Mouse (Mus musculus) kidney, embryonic 16.5 days (tissue): ENCODE measurements around the gene Map3k3. TPM values are rescaled to one million over a fixed set of nuclear protein-coding genes. Genes with fewer than 3 reads are reported as not detected.

Experiments used
- ATAC-seq: fragments of 200-750 bp; cut with Nextera tagmentation; 2 replicates; pipeline ENCODE4 v1.8.0; 2017; ENCODE audit warnings: moderate TSS enrichment; ENCODE audit not compliant: low FRiP score, low TSS enrichment
- H3K27ac ChIP-seq: fragments of 300-500 bp; sonication (generic); 2 replicates; pipeline ENCODE4 v1.5.1; 2014; ENCODE audit warnings: low read length
- H3K27me3 ChIP-seq: fragments of 300-500 bp; sonication (generic); 2 replicates; pipeline ENCODE4 v1.6.1; 2014; ENCODE audit warnings: low read length, control low read depth, mixed read lengths; ENCODE audit not compliant: insufficient read depth
- H3K36me3 ChIP-seq: fragments of 300-500 bp; sonication (generic); 2 replicates; pipeline ENCODE4 v1.6.1; 2014; ENCODE audit warnings: low read length, control low read depth, mixed read lengths; ENCODE audit not compliant: insufficient read depth
- H3K4me1 ChIP-seq: fragments of 300-500 bp; sonication (generic); 2 replicates; pipeline ENCODE4 v1.6.1; 2014; ENCODE audit warnings: low read length, control low read depth, mixed read lengths; ENCODE audit not compliant: insufficient read depth
- H3K4me2 ChIP-seq: fragments of 300-500 bp; sonication (generic); replicated peaks from 2 replicates; pipeline ENCODE4 v1.6.1; 2014; ENCODE audit warnings: low read depth, low read length
- H3K4me3 ChIP-seq: fragments of 300-500 bp; sonication (generic); 2 replicates; pipeline ENCODE4 v1.5.1; 2014; ENCODE audit warnings: mild to moderate bottlenecking, low read length
- H3K9ac ChIP-seq: fragments of 300-500 bp; sonication (generic); replicated peaks from 2 replicates; pipeline ENCODE4 v1.6.1; 2014; ENCODE audit warnings: low read length
- H3K9me3 ChIP-seq: fragments of 300-500 bp; sonication (generic); 2 replicates; pipeline ENCODE4 v1.6.1; 2016; ENCODE audit warnings: low read length, control low read depth
- WGBS: fragments of 180-500 bp; shearing (Covaris S2); extraction: QIAGEN DNeasy Blood & Tissue Kit; methylation state at CpG from one replicate; pipeline ENCODE4 v1.1.7; 2014; 5-methylcytosine and 5-hydroxymethylcytosine counted together
- polyA plus RNA-seq: library from polyadenylated mRNA; unstranded; fragments of >200 nt; fragmentation: Nextera tagmentation; extraction: Ambion mirVana; gene quantifications from 2 replicates; pipeline ENCODE4 v1.2.1, GENCODE M21; 2015

The Map3k3 gene
- 12.7 and 22.6 TPM in 2 replicates for polyA plus RNA-seq

DNA sequence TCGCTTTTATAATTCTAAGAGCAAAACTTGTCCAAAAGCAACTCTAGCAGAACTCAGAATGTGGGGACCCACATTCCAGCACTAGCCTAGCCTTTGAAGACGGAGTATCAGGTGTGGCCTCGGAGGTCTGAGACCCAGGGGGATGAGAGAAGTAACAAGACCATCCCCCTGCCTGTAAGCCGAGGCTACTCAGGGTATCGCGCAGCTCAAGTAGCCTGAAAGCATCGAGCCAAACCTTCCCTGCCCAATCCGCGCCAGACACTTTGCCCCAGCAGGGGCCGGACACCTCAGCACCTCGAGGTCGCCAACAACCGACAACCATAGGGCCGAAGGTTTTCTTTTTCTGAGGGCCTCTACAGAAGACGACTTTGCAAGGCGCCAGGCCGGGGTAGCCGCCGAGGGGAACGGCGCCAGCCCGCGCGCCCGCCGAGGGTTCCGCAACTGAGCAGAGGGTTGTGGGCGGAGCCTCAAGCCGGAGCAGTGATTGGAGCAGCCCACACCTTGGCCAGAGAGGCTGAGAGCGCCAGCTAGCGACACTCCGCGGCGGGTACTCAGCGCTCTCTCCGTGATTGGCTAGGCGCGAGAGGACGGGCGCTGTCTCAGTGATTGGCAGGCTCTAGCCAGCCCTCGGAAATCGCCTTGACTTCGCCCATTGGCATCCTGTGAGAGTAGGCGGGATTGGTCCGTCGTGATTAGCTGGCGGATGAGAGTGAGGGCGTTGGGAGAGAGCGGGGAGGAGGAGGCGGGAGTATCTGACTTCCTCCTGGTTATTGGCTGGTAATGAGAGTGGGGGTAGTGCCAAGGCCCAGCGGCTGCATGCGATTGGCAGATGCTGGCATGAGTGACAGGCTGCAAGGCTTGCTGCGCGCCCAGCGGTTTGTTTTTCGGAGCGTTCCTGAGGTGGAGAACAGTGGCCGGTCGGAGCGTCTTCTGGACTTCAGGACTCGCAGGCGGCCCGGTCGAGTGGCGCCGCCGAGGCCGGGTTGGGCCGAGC, at the start of gene Map3k3:
TSS of gene Map3k3 (plus strand) at position 906 of the 994 bp plus-strand sequence.
- peak within 1 kb of the TSS; percentile 99 for H3K27ac ChIP-seq
- H3K36me3 ChIP-seq = no peaks in the 10 kb centered on the region
- ATAC-seq = peak; percentile 98
- H3K4me1 ChIP-seq = peaks cover 16% of the 10 kb centered on the region
- H3K9me3 ChIP-seq = no peaks in the 10 kb centered on the region
- peak within 1 kb of the TSS; percentile 75 for H3K4me2 ChIP-seq
- peak within 1 kb of the TSS; percentile 96 for H3K4me3 ChIP-seq
- WGBS = under 1% methylated on average over 69 of the region's 69 CpGs
- peak within 1 kb of the TSS; percentile 94 for H3K9ac ChIP-seq
- H3K27me3 ChIP-seq = no peaks in the 10 kb centered on the region

- Histone ChIP-seq H3K36me3 (no peaks in the 10 kb centered on the region), H3K4me2 (no peak overlapping the region), H3K9me3 (no peaks in the 10 kb centered on the region), H3K27me3 (no peaks in the 10 kb centered on the region), H3K27ac (no peak overlapping the region), H3K4me1 (peaks cover 16% of the 10 kb centered on the region), H3K4me3 (no peak overlapping the region), H3K9ac (no peak overlapping the region)
- WGBS = 87% methylated on average over 9 of the region's 9 CpGs
- no peak for ATAC-seq
These were observed 49.4 kb upstream of the Map3k3 start for GRCm38 (mm10) chr11:106034986-106035385.

- no peaks in the 10 kb centered on the region for H3K27me3 ChIP-seq
- H3K27ac ChIP-seq = peak within 1 kb of the TSS; percentile 94
- peak; percentile 99 for ATAC-seq
- H3K9me3 ChIP-seq = no peaks in the 10 kb centered on the region
- H3K9ac ChIP-seq = peak within 1 kb of the TSS; percentile 93
- H3K4me1 ChIP-seq = peaks cover 16% of the 10 kb centered on the region
- no peaks in the 10 kb centered on the region for H3K36me3 ChIP-seq
- H3K4me3 ChIP-seq = peak within 1 kb of the TSS; percentile 88
- H3K4me2 ChIP-seq = peak within 1 kb of the TSS; percentile 89
- WGBS = under 1% methylated on average over 58 of the region's 66 CpGs
These were observed 47.6 kb upstream of the Map3k3 start, which contains the start of gene Dcaf7 for GRCm38 (mm10) chr11:106036548-106037417. Dcaf7 (plus strand) TSS chr11:106036872.

- peak overlapping the region; percentile 88 for H3K4me3 ChIP-seq
- 0% methylated on average over 13 of the region's 13 CpGs for WGBS
- ATAC-seq = no peak
- peak overlapping the region; percentile 93 for H3K9ac ChIP-seq
- peak overlapping the region; percentile 89 for H3K4me2 ChIP-seq
- H3K27me3 ChIP-seq = no peaks in the 10 kb centered on the region
- H3K9me3 ChIP-seq = no peaks in the 10 kb centered on the region
- H3K4me1 ChIP-seq = peaks cover 16% of the 10 kb centered on the region
- no peaks in the 10 kb centered on the region for H3K36me3 ChIP-seq
- peak overlapping the region; percentile 94 for H3K27ac ChIP-seq
These were observed 47.0 kb upstream of the Map3k3 start for GRCm38 (mm10) chr11:106037418-106037751.

- Histone ChIP-seq H3K4me3 (no peak overlapping the region), H3K4me1 (no peaks in the 10 kb centered on the region), H3K9me3 (no peaks in the 10 kb centered on the region), H3K27me3 (no peaks in the 10 kb centered on the region), H3K27ac (no peak overlapping the region), H3K9ac (no peak overlapping the region), H3K36me3 (peaks cover 17% of the 10 kb centered on the region), H3K4me2 (no peak overlapping the region)
- no peak for ATAC-seq
These were observed 40.1 kb upstream of the Map3k3 start for GRCm38 (mm10) chr11:106044349-106044748.

GRCm38 (mm10) chr11:106045256-106045655, 39.2 kb upstream of the Map3k3 start:
- no peaks in the 10 kb centered on the region for H3K4me1 ChIP-seq
- H3K4me2 ChIP-seq = no peak overlapping the region
- no peaks in the 10 kb centered on the region for H3K9me3 ChIP-seq
- no peak overlapping the region for H3K4me3 ChIP-seq
- no peaks in the 10 kb centered on the region for H3K27me3 ChIP-seq
- H3K27ac ChIP-seq = no peak overlapping the region
- 92% methylated on average over 1 of the region's 1 CpGs for WGBS
- H3K9ac ChIP-seq = no peak overlapping the region
- peaks cover 17% of the 10 kb centered on the region for H3K36me3 ChIP-seq
- ATAC-seq = no peak

DNA sequence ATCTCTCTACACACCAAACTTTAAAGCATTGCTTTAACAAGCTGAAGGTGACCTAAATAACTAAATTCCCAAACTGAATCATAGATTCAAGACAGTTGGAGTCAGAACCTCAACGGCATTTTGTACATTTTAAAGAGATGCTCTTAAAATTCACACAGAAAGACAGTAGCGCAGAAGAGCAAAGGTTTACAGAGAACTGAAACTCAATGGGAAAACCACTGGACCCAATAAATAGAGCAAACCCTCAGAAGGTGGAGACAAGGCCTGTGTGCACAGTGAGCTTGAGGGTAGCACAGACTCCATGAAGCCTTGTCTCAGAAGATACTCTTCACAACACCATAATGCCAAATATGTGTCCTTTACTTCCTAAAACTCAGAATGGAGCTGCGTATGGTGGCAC, 38.6 kb upstream of the Map3k3 start:
- WGBS = 98% methylated on average over 3 of the region's 3 CpGs
- H3K9me3 ChIP-seq = no peaks in the 10 kb centered on the region

DNA sequence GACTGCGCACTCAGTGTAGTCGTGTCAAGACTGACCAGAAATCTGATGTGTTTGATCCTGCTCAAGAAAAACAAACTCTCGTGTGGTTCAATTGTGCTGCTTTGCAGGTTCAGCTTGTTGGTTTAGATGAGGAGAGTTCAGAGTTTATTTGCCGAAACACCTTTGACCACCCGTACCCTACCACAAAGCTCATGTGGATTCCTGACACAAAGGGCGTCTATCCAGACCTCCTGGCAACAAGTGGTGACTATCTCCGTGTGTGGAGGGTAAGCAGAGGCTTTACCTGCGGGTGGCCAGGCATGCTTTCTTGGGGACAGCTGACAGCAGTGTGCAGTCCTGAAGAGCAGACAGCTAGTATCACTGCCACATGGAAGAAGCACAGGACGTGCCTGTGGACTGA, 37.8 kb upstream of the Map3k3 start:
- H3K27me3 ChIP-seq = no peaks in the 10 kb centered on the region
- WGBS = 84% methylated on average over 9 of the region's 9 CpGs
- no peak overlapping the region for H3K9ac ChIP-seq
- H3K9me3 ChIP-seq = no peaks in the 10 kb centered on the region
- no peak for ATAC-seq
- no peak overlapping the region for H3K4me2 ChIP-seq
- H3K36me3 ChIP-seq = peaks cover 26% of the 10 kb centered on the region
- no peak overlapping the region for H3K27ac ChIP-seq
- H3K4me1 ChIP-seq = no peaks in the 10 kb centered on the region
- no peak overlapping the region for H3K4me3 ChIP-seq

More for the DNA sequence above, 38.6 kb upstream of the Map3k3 start:
- no peak overlapping the region for H3K27ac ChIP-seq
- ATAC-seq = no peak
- no peak overlapping the region for H3K4me2 ChIP-seq
- H3K27me3 ChIP-seq = no peaks in the 10 kb centered on the region
- H3K9ac ChIP-seq = no peak overlapping the region
- no peak overlapping the region for H3K4me3 ChIP-seq
- no peaks in the 10 kb centered on the region for H3K4me1 ChIP-seq
- peaks cover 18% of the 10 kb centered on the region for H3K36me3 ChIP-seq

DNA sequence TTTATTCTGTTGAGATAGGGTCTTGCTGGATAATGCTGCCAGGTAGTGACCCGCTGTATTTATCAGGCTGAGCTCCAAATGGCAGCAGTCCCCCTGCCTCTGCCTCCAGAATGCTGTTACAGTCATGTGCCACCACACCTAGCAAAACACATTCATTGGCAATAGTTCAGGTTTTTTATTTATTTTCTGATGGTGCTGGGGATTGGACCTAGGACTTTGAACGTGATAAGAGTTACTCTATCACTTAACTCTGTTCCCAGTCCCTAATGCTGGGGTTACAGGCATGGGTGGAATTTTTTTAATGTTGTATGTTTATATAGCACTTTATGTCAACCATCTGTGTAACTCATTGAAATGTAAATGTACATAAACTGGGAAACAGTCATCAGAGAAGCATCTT, 30.5 kb upstream of the Map3k3 start:
- Histone ChIP-seq H3K9me3 (no peaks in the 10 kb centered on the region), H3K9ac (no peak overlapping the region), H3K4me3 (no peak overlapping the region), H3K27ac (no peak overlapping the region), H3K27me3 (no peaks in the 10 kb centered on the region), H3K4me2 (no peak overlapping the region), H3K36me3 (peaks cover 70% of the 10 kb centered on the region), H3K4me1 (no peaks in the 10 kb centered on the region)
- no peak for ATAC-seq
- WGBS = 98% methylated on average over 2 of the region's 2 CpGs
